Mouse (Mus musculus): ENCODE measurements around the gene Basp1. TPM values are rescaled to one million over a fixed set of nuclear protein-coding genes. Genes with fewer than 3 reads are reported as not detected.
A peak's percentile ranks its signal among the peaks of the same experiment; 100 is the strongest.

Basp1 gene
- total RNA-seq, 2 experiments from 2014 or later, result 1,220 to 1,337 TPM

GRCm38 (mm10) chr15:25420266-25420665 lies 6.7 kb upstream of the Basp1 start:
- no peak for DNase-seq (ENCODE audit: low spot score in 2 of 2)

- no peak for DNase-seq (ENCODE audit: low spot score in 2 of 2)
Measured at GRCm38 (mm10) chr15:25416367-25416766, 2.8 kb upstream of the Basp1 start.

- DNase-seq (ENCODE audit: low spot score in 2 of 2), result peak; percentile 14 to 30
Measured at GRCm38 (mm10) chr15:25415958-25416357, 2.4 kb upstream of the Basp1 start.

GRCm38 (mm10) chr15:25414747-25415119 lies 1.2 kb upstream of the Basp1 start:
- DNase-seq (ENCODE audit: low spot score in 2 of 2), result peak; percentile 89 to 94

GRCm38 (mm10) chr15:25414011-25414746 lies 615 bp upstream of the Basp1 start:
- peak; percentile 66 to 79 for DNase-seq (ENCODE audit: low spot score in 2 of 2)

- peak; percentile 44 to 59 for DNase-seq (ENCODE audit: low spot score in 2 of 2)
Measured at GRCm38 (mm10) chr15:25412761-25413261, 753 bp downstream of the Basp1 start.

- DNase-seq (ENCODE audit: low spot score in 2 of 2), result peak; percentile 75 to 79
Measured at GRCm38 (mm10) chr15:25412171-25412641, 1.4 kb downstream of the Basp1 start.

- DNase-seq (ENCODE audit: low spot score in 2 of 2), result peak; percentile 14 to 40
Measured at GRCm38 (mm10) chr15:25411461-25411860, 2.1 kb downstream of the Basp1 start.

- no peak for DNase-seq (ENCODE audit: low spot score in 2 of 2)
Measured at GRCm38 (mm10) chr15:25405926-25406325, 7.6 kb downstream of the Basp1 start.

- no peak for DNase-seq (ENCODE audit: low spot score in 2 of 2)
Measured at GRCm38 (mm10) chr15:25403879-25404278, 9.7 kb downstream of the Basp1 start.

GRCm38 (mm10) chr15:25402001-25402400 lies 11.6 kb downstream of the Basp1 start:
- no peak for DNase-seq (ENCODE audit: low spot score in 2 of 2)

- DNase-seq (ENCODE audit: low spot score in 2 of 2), result no peak
Measured at GRCm38 (mm10) chr15:25400276-25400675, 13.3 kb downstream of the Basp1 start.

- no peak for DNase-seq (ENCODE audit: low spot score in 2 of 2)
Measured at GRCm38 (mm10) chr15:25395912-25396590, 17.5 kb downstream of the Basp1 start.

- DNase-seq (ENCODE audit: low spot score in 2 of 2), result no peak
Measured at GRCm38 (mm10) chr15:25392525-25393099, 21.0 kb downstream of the Basp1 start.

GRCm38 (mm10) chr15:25391210-25391609 lies 22.4 kb downstream of the Basp1 start:
- no peak for DNase-seq (ENCODE audit: low spot score in 2 of 2)

GRCm38 (mm10) chr15:25387572-25387971 lies 26.0 kb downstream of the Basp1 start:
- no peak for DNase-seq (ENCODE audit: low spot score in 2 of 2)

GRCm38 (mm10) chr15:25380051-25380450 lies 33.5 kb downstream of the Basp1 start:
- no peak for DNase-seq (ENCODE audit: low spot score in 2 of 2)

- DNase-seq (ENCODE audit: low spot score in 2 of 2), result no peak
Measured at GRCm38 (mm10) chr15:25378707-25379106, 34.9 kb downstream of the Basp1 start.

GRCm38 (mm10) chr15:25376914-25377313 lies 36.6 kb downstream of the Basp1 start:
- no peak for DNase-seq (ENCODE audit: low spot score in 2 of 2)

- DNase-seq (ENCODE audit: low spot score in 2 of 2), result no peak
Measured at GRCm38 (mm10) chr15:25373486-25373885, 40.1 kb downstream of the Basp1 start.

- DNase-seq (ENCODE audit: low spot score in 2 of 2), result no peak
Measured at GRCm38 (mm10) chr15:25369522-25369921, 44.0 kb downstream of the Basp1 start.

GRCm38 (mm10) chr15:25365503-25365902 lies 48.1 kb downstream of the Basp1 start:
- no peak for DNase-seq (ENCODE audit: low spot score in 2 of 2)

Measured in layer of hippocampus, postnatal 10 days (tissue).